Mouse (Mus musculus): ENCODE data around the gene Ryr2.

- TF ChIP-seq CTCF (IDR thresholded peaks at IDR 0.05; ENCODE audit: low read depth, low read length) (no peak), POLR2A (IDR thresholded peaks at IDR 0.05; ENCODE audit: borderline replicate concordance, low read depth, low read length) (no peak)
Observed at GRCm38 (mm10) chr13:11681802-11682201, 424.9 kb downstream of the Ryr2 start.

All from bone marrow macrophage, adult 2 months (primary cell).